In the genomic region with DNA sequence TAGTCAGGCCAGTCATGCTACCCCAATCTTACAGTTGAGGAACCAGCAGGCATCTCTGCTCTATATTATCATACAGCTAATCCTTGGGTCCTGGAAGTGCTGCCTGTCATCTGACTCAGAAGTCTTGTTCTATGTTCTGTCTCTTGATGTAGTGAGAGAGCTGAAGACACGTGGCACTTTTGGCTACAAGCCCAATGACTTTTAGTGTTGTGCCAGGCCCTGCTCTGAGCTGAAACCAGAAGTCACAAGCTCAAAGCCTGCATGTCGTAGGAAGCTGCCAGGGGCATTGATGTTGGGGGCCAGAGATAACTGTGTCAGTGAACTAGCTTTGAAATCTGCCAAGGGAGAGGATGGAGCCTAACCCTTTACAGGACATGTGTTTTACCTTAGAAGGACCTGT, we compare ENCODE assay signal across 10 mouse cellular contexts.
DNase-seq lines count a peak whose midpoint lies in the region; TF ChIP-seq lines count a peak whose summit lies in the region.
"Had no signal": no experiment of that assay in that cellular context is flagged by ENCODE, and none has a peak within 500 bp of the region (broad histone marks: within the 10 kb centered on the region; RNA-seq: fewer than 3 reads in every experiment).

No protein-coding gene starts in this region.

- intact Hi-C loops in heart, postnatal 25 days (cut with DNase I), result no loop called here

- DNase-seq in heart, adult 18-20 months, result peak; percentile 31 to 49
- no peak for DNase-seq in heart, postnatal 25 days (ENCODE audit: low spot score)
- peak; percentile 3 to 16 for DNase-seq in spleen, postnatal 36 days (ENCODE audit: low spot score in 2 of 2)
- DNase-seq in spleen, postnatal 14 days (ENCODE audit: low spot score in 2 of 2), result no peak
- peak; percentile 33 for DNase-seq in brain, embryonic 14.5 days (ENCODE audit: low read depth)
- peak; percentile 32 for DNase-seq in skeletal muscle tissue, adult 2 months (ENCODE audit: low read depth, low spot score)
- DNase-seq in urinary bladder, adult 2 months (ENCODE audit: low spot score), result no peak
- no peak for DNase-seq in embryo, embryonic 9.5 days (ENCODE audit: extremely low spot score)
- DNase-seq: cerebellum, adult 11-12 months; right cerebral cortex, postnatal 25 days had no signal

- TF ChIP-seq CTCF in brain, embryonic 14.5 days (IDR thresholded peaks at IDR 0.05; ENCODE audit: borderline replicate concordance, extremely low read depth, insufficient read depth, insufficient read length), result no peak

- no peak for TF ChIP-seq POLR2A in brain, embryonic 14.5 days (IDR thresholded peaks at IDR 0.05; ENCODE audit: borderline replicate concordance, extremely low read depth, insufficient read depth, insufficient read length, poor library complexity, severe bottlenecking)

Comparison
In these comparisons a context has a peak if more than half of its experiments do, and no peak if none do; other contexts are left out.
1. DNase-seq: peak in heart, adult 18-20 months (2 of 2), spleen, postnatal 36 days (2 of 2), brain, embryonic 14.5 days (single experiment) and skeletal muscle tissue, adult 2 months (single experiment); none in heart, postnatal 25 days (single experiment), spleen, postnatal 14 days (0 of 2), urinary bladder, adult 2 months (single experiment) and embryo, embryonic 9.5 days (single experiment).